Mouse (Mus musculus) frontal cortex, postnatal 36 days (tissue): ENCODE results near the gene 9530002B09Rik.

Source experiments
- DNase-seq, 2 experiments: peaks; one replicate each; pipeline ENCODE4 v3.0.0; 2022; ENCODE audit warnings: low spot score in 2 of 2

The 9530002B09Rik gene

DNA sequence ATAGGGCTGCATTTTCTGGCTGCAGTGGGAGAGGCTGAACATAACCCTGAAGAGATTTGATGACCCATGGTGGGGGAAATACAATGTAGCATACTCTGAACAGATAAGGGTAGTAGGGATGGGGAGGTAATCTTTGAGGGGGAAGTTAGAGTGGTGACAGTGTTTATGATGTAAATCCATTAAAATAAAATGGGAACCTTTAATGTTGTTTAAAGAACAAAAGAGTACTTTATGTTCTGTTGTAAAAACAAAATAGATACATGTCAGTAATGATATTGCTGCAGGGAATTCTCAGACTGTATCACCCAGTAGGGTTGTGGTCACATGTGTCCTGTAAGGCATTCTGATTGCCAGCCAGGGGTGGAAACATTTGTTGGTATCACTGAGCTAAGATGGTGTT is at the start of gene 9530002B09Rik:
9530002B09Rik (plus strand) TSS at position 301 of the 400 bp plus-strand sequence.
- DNase-seq = no peak
